Mouse (Mus musculus): ENCODE measurements around the gene Lsm14a.

Gene Lsm14a

GRCm38 (mm10) chr7:34312786-34313442 lies 80.2 kb downstream of the Lsm14a start:
- DNase-seq (ENCODE audit: low read depth, low spot score), result peak; percentile 20

DNA sequence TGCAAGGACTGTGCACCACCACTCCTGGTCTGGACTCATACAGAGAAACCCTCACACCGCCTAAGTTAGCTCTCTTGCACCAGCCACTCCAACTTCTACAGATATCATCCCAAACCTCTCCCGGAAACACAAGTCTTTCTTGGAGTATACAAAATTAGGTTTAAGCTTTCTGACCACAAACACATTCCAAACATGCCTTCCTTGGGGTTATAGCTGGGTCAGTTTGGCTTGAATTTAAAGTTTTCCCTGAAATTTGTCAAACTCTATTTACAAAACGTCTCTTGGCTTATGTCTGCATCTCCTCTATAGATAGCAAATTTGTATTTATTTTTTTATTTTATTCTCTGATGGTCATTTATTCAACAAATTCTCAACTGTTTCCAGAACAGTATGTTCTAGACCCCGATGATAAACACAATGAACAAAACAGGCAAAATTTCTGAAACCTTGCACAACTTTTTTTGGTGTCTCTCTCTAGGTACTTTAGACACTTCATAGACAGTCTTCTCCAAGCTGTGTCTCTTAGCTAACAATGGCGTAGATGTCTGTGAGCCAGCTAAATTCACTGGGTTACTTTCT lies 83.8 kb downstream of the Lsm14a start:
- DNase-seq (ENCODE audit: low read depth, low spot score), result no peak

DNA sequence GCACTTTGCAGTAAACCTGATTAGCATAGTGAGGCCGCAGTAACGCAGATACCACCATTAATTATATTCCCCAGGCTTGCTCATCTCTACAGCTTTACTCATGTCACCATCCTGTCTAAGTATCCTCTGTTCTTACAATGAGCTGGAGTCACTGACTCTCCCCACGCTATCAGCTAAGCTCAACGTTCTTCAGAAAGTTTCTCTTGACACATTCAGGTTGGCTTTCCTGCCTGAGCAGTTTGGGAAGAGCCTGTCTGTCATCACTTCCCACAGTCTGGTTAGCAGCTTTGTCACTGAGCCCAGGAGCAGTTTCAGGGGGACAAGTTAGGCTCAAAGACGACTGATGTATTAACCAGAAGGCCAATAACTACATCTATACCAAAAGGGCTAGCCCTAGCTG lies 84.5 kb downstream of the Lsm14a start:
- peak; percentile 53 for DNase-seq (ENCODE audit: low read depth, low spot score)

DNA sequence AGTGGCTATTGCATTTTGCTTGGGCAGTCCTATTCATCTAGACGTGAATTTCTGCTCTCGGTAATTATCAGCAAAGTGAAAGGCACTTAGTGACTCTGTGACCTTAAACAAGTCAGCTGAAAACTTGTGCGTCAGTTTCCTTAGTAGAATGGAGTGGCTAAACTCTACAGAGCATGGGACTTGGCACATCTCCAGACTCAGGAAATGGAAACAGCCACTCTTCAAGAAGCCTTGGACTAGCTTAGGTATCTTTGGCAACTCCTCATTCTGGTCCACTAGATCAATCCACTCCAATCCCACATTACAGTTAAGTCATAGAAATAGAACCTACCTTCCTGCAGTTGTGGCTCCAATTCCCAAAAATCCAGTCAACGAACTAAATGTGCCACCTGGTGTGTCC lies 87.7 kb downstream of the Lsm14a start:
- DNase-seq (ENCODE audit: low read depth, low spot score), result peak; percentile 41

- no peak for DNase-seq (ENCODE audit: low read depth, low spot score)
Measured at GRCm38 (mm10) chr7:34302651-34303050, 90.5 kb downstream of the Lsm14a start.

GRCm38 (mm10) chr7:34301952-34302351 lies 91.2 kb downstream of the Lsm14a start:
- DNase-seq (ENCODE audit: low read depth, low spot score), result no peak

- no peak for DNase-seq (ENCODE audit: low read depth, low spot score)
Measured at GRCm38 (mm10) chr7:34298818-34299217, 94.3 kb downstream of the Lsm14a start.

DNA sequence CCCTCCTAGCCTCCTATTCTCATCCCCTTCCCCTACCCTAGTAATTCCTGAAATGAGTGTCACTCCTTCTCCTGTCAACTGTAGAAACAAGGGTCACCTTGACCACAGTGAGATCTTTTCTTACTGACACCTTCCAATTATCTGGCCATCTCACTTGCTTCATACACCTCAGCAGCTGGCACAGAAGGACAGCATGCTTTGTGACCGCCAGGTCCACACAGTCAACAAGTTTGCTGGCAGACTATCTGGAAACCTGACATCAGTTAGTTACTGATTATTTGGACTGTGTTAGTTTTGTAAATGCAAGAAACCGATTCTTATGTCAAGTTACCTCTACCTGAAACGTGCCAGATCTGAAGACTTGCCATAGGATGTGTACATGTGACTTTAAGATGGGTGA lies 97.0 kb downstream of the Lsm14a start:
- no peak for DNase-seq (ENCODE audit: low read depth, low spot score)

All from brain, adult 2 months (tissue).